Mouse (Mus musculus) forebrain, postnatal 0 days (tissue): ENCODE measurements around the gene Cab39. TPM values are rescaled to one million over a fixed set of nuclear protein-coding genes. Genes with fewer than 3 reads are reported as not detected.

Source experiments
- ATAC-seq: fragments of 200-750 bp; cut with Nextera tagmentation; 2 replicates; pipeline ENCODE4 v1.8.0; 2017; ENCODE audit warnings: mild to moderate bottlenecking, moderate library complexity
- DNase-seq: peaks from one replicate; pipeline ENCODE4 v3.0.0-alpha.2; 2015
- H3K27ac ChIP-seq: fragments of 300-500 bp; sonication (generic); 2 replicates; pipeline ENCODE4 v1.5.1; 2014; ENCODE audit warnings: low read depth, mild to moderate bottlenecking, antibody characterized with exemption, low read length, moderate library complexity, mixed read lengths
- H3K27me3 ChIP-seq: fragments of 300-500 bp; sonication (generic); 2 replicates; pipeline ENCODE4 v1.6.1; 2014; ENCODE audit warnings: mild to moderate bottlenecking, low read length, mixed read lengths; ENCODE audit not compliant: insufficient read depth
- H3K36me3 ChIP-seq: fragments of 300-500 bp; sonication (generic); 2 replicates; pipeline ENCODE4 v1.6.1; 2014; ENCODE audit warnings: mild to moderate bottlenecking, moderate library complexity; ENCODE audit not compliant: insufficient read depth
- H3K4me1 ChIP-seq: fragments of 300-500 bp; sonication (generic); 2 replicates; pipeline ENCODE4 v1.6.1; 2014; ENCODE audit warnings: antibody characterized with exemption; ENCODE audit not compliant: insufficient read depth
- H3K4me2 ChIP-seq: fragments of 300-500 bp; sonication (generic); 2 replicates; pipeline ENCODE4 v1.6.1; 2014; ENCODE audit warnings: low read depth, mild to moderate bottlenecking, moderate library complexity
- H3K4me3 ChIP-seq: fragments of 300-500 bp; sonication (generic); 2 replicates; pipeline ENCODE4 v1.5.1; 2014; ENCODE audit warnings: low read depth, low read length, mixed read lengths
- H3K9ac ChIP-seq: fragments of 300-500 bp; sonication (generic); 2 replicates; pipeline ENCODE4 v1.6.1; 2014; ENCODE audit warnings: mild to moderate bottlenecking
- H3K9me3 ChIP-seq: fragments of 300-500 bp; sonication (generic); 2 replicates; pipeline ENCODE4 v1.6.1; 2016; ENCODE audit warnings: low read length
- CTCF ChIP-seq: sonication (generic); IDR thresholded peaks from 2 replicates; pipeline ENCODE4 v1.5.1; 2016; ENCODE audit warnings: antibody characterized with exemption, control low read depth, low read depth
- WGBS: fragments of 180-500 bp; shearing (Covaris S2); extraction: QIAGEN DNeasy Blood & Tissue Kit; methylation state at CpG from one replicate; pipeline ENCODE4 v1.1.7; 2014; 5-methylcytosine and 5-hydroxymethylcytosine counted together
- polyA plus RNA-seq: library from polyadenylated mRNA; unstranded; fragments of >200 nt; fragmentation: Nextera tagmentation; extraction: Ambion mirVana; gene quantifications from 2 replicates; pipeline ENCODE4 v1.2.1, GENCODE M21; 2015
- total RNA-seq: library from RNA; depleted of rRNA; stranded (reverse); fragments of >200 nt; gene quantifications from 2 replicates; pipeline ENCODE4 v1.2.3, GENCODE M21; 2014

The Cab39 gene
- total and polyA plus RNA-seq, 2 experiments from 2014 or later = 46.1 to 216 TPM

GRCm38 (mm10) chr1:85843291-85843863, 50.1 kb downstream of the Cab39 start:
- DNase-seq (no peak), ATAC-seq (no peak)
- Histone ChIP-seq H3K4me2 (no peak overlapping the region), H3K27me3 (no peaks in the 10 kb centered on the region), H3K9ac (no peak overlapping the region), H3K4me1 (no peaks in the 10 kb centered on the region), H3K27ac (no peak overlapping the region), H3K36me3 (peaks cover 15% of the 10 kb centered on the region), H3K9me3 (no peaks in the 10 kb centered on the region), H3K4me3 (no peak overlapping the region)
- WGBS = 92% methylated on average over 4 of the region's 4 CpGs
- TF ChIP-seq CTCF = no peak

DNA sequence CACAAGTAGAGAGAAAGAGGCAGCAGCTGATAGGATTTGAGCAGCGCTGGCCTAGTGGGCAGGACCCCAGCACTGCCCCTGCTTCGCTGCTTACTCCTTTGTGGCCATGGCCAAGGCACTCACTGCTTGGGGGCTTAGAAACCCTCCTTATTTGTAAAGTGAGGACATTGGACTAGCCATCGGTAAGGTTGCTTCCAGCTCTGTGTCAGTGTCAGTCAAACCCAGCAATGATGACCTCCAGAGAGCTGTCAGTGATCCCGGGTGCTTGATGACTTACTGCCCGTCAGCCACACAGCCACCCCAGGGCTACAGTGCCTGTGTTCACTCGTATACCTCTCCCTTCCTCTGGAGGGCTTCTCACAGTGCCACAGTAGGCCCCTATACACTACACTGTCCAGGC, 51.7 kb downstream of the Cab39 start:
- Histone ChIP-seq H3K36me3 (peaks cover 28% of the 10 kb centered on the region), H3K27ac (no peak overlapping the region), H3K27me3 (no peaks in the 10 kb centered on the region), H3K4me3 (no peak overlapping the region), H3K9ac (no peak overlapping the region), H3K4me2 (no peak overlapping the region), H3K4me1 (no peaks in the 10 kb centered on the region), H3K9me3 (no peaks in the 10 kb centered on the region)
- DNase-seq (no peak), ATAC-seq (no peak)
- no peak for TF ChIP-seq CTCF
- 83% methylated on average over 6 of the region's 6 CpGs for WGBS

- Histone ChIP-seq H3K27me3 (no peaks in the 10 kb centered on the region), H3K4me1 (no peaks in the 10 kb centered on the region), H3K4me3 (no peak overlapping the region), H3K9me3 (no peaks in the 10 kb centered on the region), H3K36me3 (peaks cover 28% of the 10 kb centered on the region), H3K9ac (no peak overlapping the region), H3K4me2 (no peak overlapping the region), H3K27ac (no peak overlapping the region)
- ATAC-seq = no peak
- DNase-seq = no peak
- no peak for TF ChIP-seq CTCF
- 76% methylated on average over 3 of the region's 3 CpGs for WGBS
Observed at GRCm38 (mm10) chr1:85845476-85845875, 52.2 kb downstream of the Cab39 start.

- peaks cover 33% of the 10 kb centered on the region for H3K36me3 ChIP-seq
- no peak overlapping the region for H3K9ac ChIP-seq
- no peak overlapping the region for H3K4me3 ChIP-seq
- H3K4me1 ChIP-seq = no peaks in the 10 kb centered on the region
- H3K27ac ChIP-seq = no peak overlapping the region
- WGBS = 90% methylated on average over 14 of the region's 14 CpGs
- no peaks in the 10 kb centered on the region for H3K27me3 ChIP-seq
- no peak overlapping the region for H3K4me2 ChIP-seq
- no peaks in the 10 kb centered on the region for H3K9me3 ChIP-seq
- ATAC-seq = no peak
- DNase-seq = no peak
- no peak for TF ChIP-seq CTCF
Observed at GRCm38 (mm10) chr1:85849016-85849415, 55.8 kb downstream of the Cab39 start.

DNA sequence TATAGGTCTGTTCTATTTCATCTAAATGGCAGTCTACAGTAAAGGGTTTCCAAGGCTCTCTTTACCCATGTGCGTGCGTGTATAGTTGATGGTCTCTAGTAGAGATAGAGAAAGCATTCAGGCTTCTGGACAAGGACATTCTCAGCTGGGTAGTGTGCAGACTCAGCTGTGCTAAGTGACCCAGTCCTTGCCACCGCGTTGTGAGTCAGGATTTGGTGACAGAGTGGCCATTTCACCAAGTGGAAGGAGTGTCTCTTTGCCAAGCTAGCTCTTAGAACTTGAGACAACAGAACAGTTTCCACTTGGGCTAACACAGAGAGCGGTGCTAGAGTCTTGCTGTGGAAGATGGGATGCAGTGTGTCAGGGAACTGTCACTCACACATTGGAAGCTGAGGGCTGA, 57.6 kb downstream of the Cab39 start:
- Histone ChIP-seq H3K27me3 (no peaks in the 10 kb centered on the region), H3K4me3 (no peak overlapping the region), H3K27ac (no peak overlapping the region), H3K4me2 (no peak overlapping the region), H3K9me3 (no peaks in the 10 kb centered on the region), H3K9ac (no peak overlapping the region), H3K36me3 (peaks cover 33% of the 10 kb centered on the region), H3K4me1 (no peaks in the 10 kb centered on the region)
- no peak for ATAC-seq
- DNase-seq = no peak
- WGBS = 81% methylated on average over 5 of the region's 5 CpGs
- no peak for TF ChIP-seq CTCF

DNA sequence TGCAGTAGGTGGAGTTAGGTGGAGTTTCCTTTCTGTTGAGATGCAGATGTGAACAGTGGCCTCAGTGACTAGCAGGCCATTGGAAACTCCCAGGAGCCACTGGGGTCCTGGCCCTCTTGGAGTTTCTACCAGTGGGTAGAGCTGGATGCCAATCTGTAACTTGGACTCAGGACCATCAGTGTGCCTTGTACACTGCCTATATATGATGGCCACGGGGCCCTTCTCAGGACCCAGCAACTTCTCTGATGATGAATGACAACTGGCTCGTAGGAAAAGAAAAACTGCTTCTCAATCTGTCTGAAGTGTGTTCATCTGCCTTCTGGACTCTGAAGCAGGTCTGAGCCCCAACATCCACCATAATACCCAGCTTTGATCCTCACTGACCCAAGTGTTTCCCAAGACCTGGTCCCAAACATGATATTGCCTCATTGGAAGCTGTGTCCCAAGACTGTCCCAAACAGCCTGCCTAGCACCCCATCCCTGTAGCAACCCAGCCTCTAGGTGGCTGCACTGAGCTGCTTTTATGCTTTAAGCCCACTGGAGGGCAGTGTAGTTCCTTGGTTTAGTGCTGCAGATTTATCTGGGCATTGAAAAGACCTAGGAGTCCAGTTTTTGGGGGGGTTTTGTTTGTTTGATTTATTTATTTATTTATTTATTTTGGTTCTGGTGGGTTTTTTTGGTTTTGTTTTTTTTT, 59.9 kb downstream of the Cab39 start:
- 77% methylated on average over 2 of the region's 2 CpGs for WGBS
- no peaks in the 10 kb centered on the region for H3K27me3 ChIP-seq
- no peaks in the 10 kb centered on the region for H3K9me3 ChIP-seq
- DNase-seq (peak; percentile 88), ATAC-seq (peak; percentile 68)
- H3K4me3 ChIP-seq = no peak overlapping the region
- H3K9ac ChIP-seq = no peak overlapping the region
- no peak overlapping the region for H3K4me2 ChIP-seq
- H3K4me1 ChIP-seq = no peaks in the 10 kb centered on the region
- peak; percentile 100 for TF ChIP-seq CTCF
- H3K27ac ChIP-seq = no peak overlapping the region
- H3K36me3 ChIP-seq = peaks cover 28% of the 10 kb centered on the region

DNA sequence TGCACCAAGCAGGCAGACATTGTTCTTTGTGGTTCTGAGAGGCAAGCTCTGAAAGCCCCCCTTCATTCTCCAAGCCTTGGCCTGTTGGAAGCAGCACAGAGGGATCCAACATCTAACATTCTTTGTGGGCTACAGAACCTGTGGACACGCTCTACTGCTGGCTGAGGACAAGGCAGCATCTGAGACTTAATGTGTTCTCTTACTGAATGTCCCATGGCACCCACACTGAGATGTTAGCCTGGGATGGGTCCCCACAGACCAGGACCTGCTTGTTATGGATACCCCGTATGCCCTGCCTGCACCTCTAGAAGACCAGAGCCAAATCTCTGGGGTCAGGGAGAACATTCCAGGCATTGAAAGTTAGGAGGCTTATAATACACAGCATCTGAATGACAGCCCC, 60.6 kb downstream of the Cab39 start:
- no peak for TF ChIP-seq CTCF
- Histone ChIP-seq H3K4me1 (no peaks in the 10 kb centered on the region), H3K27me3 (no peaks in the 10 kb centered on the region), H3K9me3 (no peaks in the 10 kb centered on the region), H3K4me3 (no peak overlapping the region), H3K27ac (no peak overlapping the region), H3K9ac (no peak overlapping the region), H3K4me2 (no peak overlapping the region), H3K36me3 (peaks cover 21% of the 10 kb centered on the region)
- 82% methylated on average over 2 of the region's 2 CpGs for WGBS
- DNase-seq (no peak), ATAC-seq (no peak; the same call in 1 of the 2 replicates)
